Comparison of ENCODE assay signal across 24 mouse cellular contexts in the genomic region with DNA sequence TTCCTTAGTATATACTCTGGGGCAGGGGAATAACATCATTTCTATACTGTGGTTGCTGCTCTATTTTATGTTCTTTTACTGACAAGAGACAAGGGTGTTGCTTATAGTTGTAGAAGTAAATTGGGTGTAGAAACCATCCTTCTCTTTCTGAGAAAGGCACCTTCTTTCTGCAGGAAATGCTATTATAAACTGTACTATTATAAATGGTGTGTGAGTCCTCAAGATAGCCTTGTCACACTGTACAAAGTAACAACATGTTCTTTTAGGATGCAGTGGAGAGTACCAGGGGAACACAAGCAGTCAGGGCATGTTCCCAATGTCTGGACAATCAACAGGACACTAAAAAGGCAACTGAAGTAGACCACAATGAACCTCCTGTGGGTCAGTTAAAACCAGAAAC.
"Had no signal": no experiment of that assay in that cellular context is flagged by ENCODE, and none has a peak within 500 bp of the region (broad histone marks: within the 10 kb centered on the region; RNA-seq: fewer than 3 reads in every experiment).

No protein-coding gene starts in this region.

- H3K4me3 ChIP-seq: gastrocnemius, adult 2 months; heart, embryonic 10.5 days; heart, embryonic 12.5 days; hindbrain, embryonic 10.5 days; hindbrain, embryonic 12.5 days; intestine, embryonic 15.5 days; layer of hippocampus, adult 2 months; left cerebral cortex, adult 2 months; limb, embryonic 10.5 days; limb, embryonic 12.5 days had no signal

- H3K27me3 ChIP-seq: heart, embryonic 12.5 days; hindbrain, embryonic 12.5 days; intestine, embryonic 15.5 days; limb, embryonic 12.5 days had no signal

- H3K4me1 ChIP-seq: heart, embryonic 10.5 days; heart, embryonic 12.5 days; hindbrain, embryonic 10.5 days; hindbrain, embryonic 12.5 days; intestine, embryonic 15.5 days; limb, embryonic 10.5 days; limb, embryonic 12.5 days had no signal

- H3K4me2 ChIP-seq: heart, embryonic 12.5 days; hindbrain, embryonic 12.5 days; hindbrain, embryonic 14.5 days; intestine, embryonic 15.5 days; limb, embryonic 12.5 days had no signal

- H3K36me3 ChIP-seq: heart, embryonic 10.5 days; heart, embryonic 12.5 days; hindbrain, embryonic 10.5 days; hindbrain, embryonic 12.5 days; intestine, embryonic 15.5 days; limb, embryonic 10.5 days; limb, embryonic 12.5 days had no signal

- H3K9me3 ChIP-seq: heart, embryonic 10.5 days; heart, embryonic 12.5 days; hindbrain, embryonic 10.5 days; hindbrain, embryonic 12.5 days; intestine, embryonic 15.5 days; limb, embryonic 10.5 days; limb, embryonic 12.5 days had no signal

- H3K9ac ChIP-seq: heart, embryonic 12.5 days; hindbrain, embryonic 12.5 days; hindbrain, embryonic 14.5 days; intestine, embryonic 15.5 days; limb, embryonic 12.5 days had no signal

- DNase-seq: gastrocnemius, adult 2 months; gastrocnemius, postnatal 10 days; gastrocnemius, postnatal 25 days; heart, adult 18-20 months; heart, postnatal 10 days; heart, postnatal 4 days; kidney, adult 18-20 months; kidney, adult 8-10 months; kidney, postnatal 10 days; kidney, postnatal 25 days; kidney, postnatal 4 days had no signal

- H3K27ac ChIP-seq: gastrocnemius, adult 2 months; heart, embryonic 10.5 days; hindbrain, embryonic 10.5 days; hindbrain, embryonic 12.5 days; hindbrain, embryonic 14.5 days; intestine, embryonic 15.5 days; layer of hippocampus, adult 2 months; left cerebral cortex, adult 2 months; limb, embryonic 10.5 days; limb, embryonic 12.5 days had no signal

- ATAC-seq: hindbrain, embryonic 16.5 days; inflammation-experienced regulatory T-cells, adult 6 months; intestine, embryonic 15.5 days; intestine, postnatal 0 days had no signal
